Comparison of ENCODE assay signal across 8 mouse cellular contexts in genomic region chr11:75679439-75680171, GRCm38 (mm10). TPM values are rescaled to one million over a fixed set of nuclear protein-coding genes. Genes with fewer than 3 reads are reported as not detected.
A peak's percentile ranks its signal among the peaks of the same experiment; 100 is the strongest.
DNase-seq lines count a peak whose midpoint lies in the region; ATAC-seq and TF ChIP-seq lines count a peak whose summit lies in the region.

No protein-coding gene starts in this region.

- H3K9me3 ChIP-seq in forebrain, embryonic 10.5 days: no peaks in the 10 kb centered on the region
- no peaks in the 10 kb centered on the region for H3K9me3 ChIP-seq in heart, postnatal 0 days (replicated peaks; ENCODE audit: control insufficient read depth, low read length)
- H3K9me3 ChIP-seq in lung, embryonic 16.5 days (ENCODE audit: control insufficient read depth, low read length): no peaks in the 10 kb centered on the region

- no peaks in the 10 kb centered on the region for H3K27me3 ChIP-seq in forebrain, embryonic 10.5 days (ENCODE audit: poor library complexity, severe bottlenecking)
- no peaks in the 10 kb centered on the region for H3K27me3 ChIP-seq in heart, postnatal 0 days (ENCODE audit: control insufficient read depth, insufficient read depth, low read length)
- no peaks in the 10 kb centered on the region for H3K27me3 ChIP-seq in lung, embryonic 16.5 days (ENCODE audit: control insufficient read depth, insufficient read depth, low read depth, low read length)

- WGBS in forebrain, embryonic 10.5 days: 0% methylated on average over 43 of the region's 43 CpGs
- under 1% methylated on average over 41 of the region's 43 CpGs for WGBS in heart, postnatal 0 days
- under 1% methylated on average over 43 of the region's 43 CpGs for WGBS in lung, embryonic 16.5 days

- H3K9ac ChIP-seq in heart, postnatal 0 days (replicated peaks; ENCODE audit: low read depth, low read length): peak overlapping the region; percentile 96
- H3K9ac ChIP-seq in lung, embryonic 16.5 days (ENCODE audit: low read length): peak overlapping the region; percentile 99

- DNase-seq in ES-CJ7 (ENCODE audit: low read depth, low spot score): peak; percentile 86
- DNase-seq in adrenal gland, adult 2 months: peak; percentile 86
- DNase-seq in forebrain, embryonic 10.5 days (ENCODE audit: extremely low spot score, low spot score): peak; percentile 57
- DNase-seq in heart, postnatal 0 days (ENCODE audit: low spot score): peak; percentile 82
- peak; percentile 60 to 81 for DNase-seq in kidney, postnatal 25 days
- peak; percentile 47 for DNase-seq in ovary, postnatal 14 days (ENCODE audit: low spot score)
- DNase-seq in thymus, postnatal 25 days: no peak

- TF ChIP-seq EP300 in heart, postnatal 0 days (IDR thresholded peaks at IDR 0.05; ENCODE audit: low read depth): no peak

- peaks cover 34% of the 10 kb centered on the region for H3K36me3 ChIP-seq in forebrain, embryonic 10.5 days (replicated peaks)
- H3K36me3 ChIP-seq in heart, postnatal 0 days (replicated peaks; ENCODE audit: control insufficient read depth, insufficient read depth, low read length): peaks cover 6% of the 10 kb centered on the region; the same call in 1 of the 2 replicates
- peaks cover 12% of the 10 kb centered on the region; the same call in 1 of the 2 replicates for H3K36me3 ChIP-seq in lung, embryonic 16.5 days (ENCODE audit: control insufficient read depth, insufficient read depth, low read length)

- H3K4me2 ChIP-seq in heart, postnatal 0 days (ENCODE audit: low read depth, low read length): peak overlapping the region; percentile 74
- peak overlapping the region; percentile 88 for H3K4me2 ChIP-seq in lung, embryonic 16.5 days (ENCODE audit: low read depth, low read length)

- ATAC-seq in heart, postnatal 0 days (ENCODE audit: insufficient read depth, low read depth): peak; percentile 67
- ATAC-seq in lung, embryonic 16.5 days (ENCODE audit: low read depth): peak; percentile 76

- TF ChIP-seq CTCF in heart, postnatal 0 days (IDR thresholded peaks at IDR 0.05; ENCODE audit: low read depth): peak; percentile 50

- H3K27ac ChIP-seq in forebrain, embryonic 10.5 days: peak overlapping the region; percentile 97
- H3K27ac ChIP-seq in heart, postnatal 0 days (ENCODE audit: low read depth): peak overlapping the region; percentile 97
- H3K27ac ChIP-seq in lung, embryonic 16.5 days (ENCODE audit: low read length): peak overlapping the region; percentile 93

- H3K4me1 ChIP-seq in forebrain, embryonic 10.5 days: peaks cover 20% of the 10 kb centered on the region
- H3K4me1 ChIP-seq in heart, postnatal 0 days (ENCODE audit: control insufficient read depth, insufficient read depth): peaks cover 20% of the 10 kb centered on the region
- peaks cover 13% of the 10 kb centered on the region for H3K4me1 ChIP-seq in lung, embryonic 16.5 days (replicated peaks; ENCODE audit: control insufficient read depth, insufficient read depth, low read length)

- H3K4me3 ChIP-seq in forebrain, embryonic 10.5 days: peak overlapping the region; percentile 100
- H3K4me3 ChIP-seq in heart, postnatal 0 days (ENCODE audit: low read depth, low read length): peak overlapping the region; percentile 81
- H3K4me3 ChIP-seq in lung, embryonic 16.5 days (ENCODE audit: low read length): peak overlapping the region; percentile 98

RNA-seq across cellular contexts. Expression of gene Crk, which starts 0.5 kb away (rescaled TPM):
- total RNA-seq in adrenal gland, adult 2 months (2021): 100 to 1,000 TPM; 105 to 110 TPM
- 201 and 233 TPM in 2 replicates for polyA plus RNA-seq in adrenal gland, adult 2 months (2012; rRNA removed)
- polyA plus RNA-seq in forebrain, embryonic 10.5 days (2016; fragmentation: Nextera tagmentation; extraction: Ambion mirVana): 122 and 130 TPM in 2 replicates
- total RNA-seq in heart, postnatal 0 days (2014; rRNA removed; ENCODE audit: low replicate concordance): 57.0 and 74.0 TPM in 2 replicates
- polyA plus RNA-seq in heart, postnatal 0 days (2015; fragmentation: Nextera tagmentation; extraction: Ambion mirVana): 70.8 and 88.4 TPM in 2 replicates
- 108 and 112 TPM in 2 replicates for polyA plus RNA-seq in lung, embryonic 16.5 days (2015; fragmentation: Nextera tagmentation; extraction: Ambion mirVana)

RNA-seq across cellular contexts. Expression of gene Myo1c, which starts 29.3 kb away (rescaled TPM):
- total RNA-seq in adrenal gland, adult 2 months (2021): 100 to 1,000 TPM; 136 to 174 TPM
- 74.7 and 101 TPM in 2 replicates for polyA plus RNA-seq in adrenal gland, adult 2 months (2012; rRNA removed)
- 16.6 and 17.6 TPM in 2 replicates for polyA plus RNA-seq in forebrain, embryonic 10.5 days (2016; fragmentation: Nextera tagmentation; extraction: Ambion mirVana)
- 127 and 143 TPM in 2 replicates for total RNA-seq in heart, postnatal 0 days (2014; rRNA removed; ENCODE audit: low replicate concordance)
- 40.4 and 45.2 TPM in 2 replicates for polyA plus RNA-seq in heart, postnatal 0 days (2015; fragmentation: Nextera tagmentation; extraction: Ambion mirVana)
- polyA plus RNA-seq in lung, embryonic 16.5 days (2015; fragmentation: Nextera tagmentation; extraction: Ambion mirVana): 93.0 and 96.5 TPM in 2 replicates

RNA-seq across cellular contexts. Expression of gene Inpp5k, which starts 48.8 kb away (rescaled TPM):
- total RNA-seq in adrenal gland, adult 2 months (2021): 10 to 100 TPM; 32.9 to 42.3 TPM
- polyA plus RNA-seq in adrenal gland, adult 2 months (2012; rRNA removed): 38.0 and 50.0 TPM in 2 replicates
- polyA plus RNA-seq in forebrain, embryonic 10.5 days (2016; fragmentation: Nextera tagmentation; extraction: Ambion mirVana): 14.1 and 16.0 TPM in 2 replicates
- 55.9 and 64.6 TPM in 2 replicates for total RNA-seq in heart, postnatal 0 days (2014; rRNA removed; ENCODE audit: low replicate concordance)
- 28.7 and 29.2 TPM in 2 replicates for polyA plus RNA-seq in heart, postnatal 0 days (2015; fragmentation: Nextera tagmentation; extraction: Ambion mirVana)
- 33.8 and 35.4 TPM in 2 replicates for polyA plus RNA-seq in lung, embryonic 16.5 days (2015; fragmentation: Nextera tagmentation; extraction: Ambion mirVana)

RNA-seq across cellular contexts. Expression of gene Ywhae, which starts 53.1 kb away (rescaled TPM):
- total RNA-seq in adrenal gland, adult 2 months (2021): 100 to 1,000 TPM; 656 to 668 TPM
- 41.3 and 57.3 TPM in 2 replicates for polyA plus RNA-seq in adrenal gland, adult 2 months (2012; rRNA removed)
- 1,332 and 1,366 TPM in 2 replicates for polyA plus RNA-seq in forebrain, embryonic 10.5 days (2016; fragmentation: Nextera tagmentation; extraction: Ambion mirVana)
- total RNA-seq in heart, postnatal 0 days (2014; rRNA removed; ENCODE audit: low replicate concordance): 112 and 120 TPM in 2 replicates
- polyA plus RNA-seq in heart, postnatal 0 days (2015; fragmentation: Nextera tagmentation; extraction: Ambion mirVana): 553 and 573 TPM in 2 replicates
- polyA plus RNA-seq in lung, embryonic 16.5 days (2015; fragmentation: Nextera tagmentation; extraction: Ambion mirVana): 833 and 905 TPM in 2 replicates
